ENCODE assay signal across 8 mouse cellular contexts in the genomic region with DNA sequence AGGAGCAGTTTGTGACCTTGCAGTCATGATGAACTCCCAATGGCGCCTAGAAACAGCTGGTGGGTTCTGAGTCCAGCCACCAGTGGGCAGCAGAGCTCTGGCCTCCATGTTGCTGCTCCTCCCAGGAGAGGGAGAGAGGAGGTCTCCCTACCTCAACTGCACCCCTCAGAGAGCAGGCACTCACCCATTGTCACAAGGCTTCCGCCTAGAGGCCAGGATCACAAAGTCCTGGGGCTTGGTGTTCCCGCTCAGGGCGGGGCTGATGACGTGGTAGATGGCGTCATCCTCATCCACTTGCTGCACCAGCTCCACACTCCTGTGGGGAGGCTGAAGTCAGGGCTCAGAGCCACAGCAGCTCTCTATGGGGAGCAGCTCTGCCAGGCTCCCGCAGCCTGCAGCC. TPM values are rescaled to one million over a fixed set of nuclear protein-coding genes. Genes with fewer than 3 reads are reported as not detected.
DNase-seq lines count a peak whose midpoint lies in the region; ATAC-seq lines count a peak whose summit lies in the region.

No protein-coding gene starts in this region.

- 3% methylated on average over 7 of the region's 7 CpGs for WGBS in forebrain, embryonic 10.5 days
- 5% methylated on average over 7 of the region's 7 CpGs for WGBS in heart, embryonic 14.5 days
- WGBS in liver, embryonic 12.5 days (ENCODE audit: insufficient replicate concordance): 23% methylated on average over 7 of the region's 7 CpGs
- 4% methylated on average over 7 of the region's 7 CpGs for WGBS in neural tube, embryonic 11.5 days

- H3K36me3 ChIP-seq in forebrain, embryonic 10.5 days (replicated peaks): no peaks in the 10 kb centered on the region
- H3K36me3 ChIP-seq in heart, embryonic 14.5 days (ENCODE audit: control insufficient read depth, insufficient read depth, low read length): no peaks in the 10 kb centered on the region
- H3K36me3 ChIP-seq in liver, embryonic 12.5 days: peaks cover 36% of the 10 kb centered on the region
- H3K36me3 ChIP-seq in neural tube, embryonic 11.5 days (ENCODE audit: control insufficient read depth, insufficient read depth, low read length): no peaks in the 10 kb centered on the region

- H3K9me3 ChIP-seq in forebrain, embryonic 10.5 days: no peaks in the 10 kb centered on the region
- no peaks in the 10 kb centered on the region for H3K9me3 ChIP-seq in heart, embryonic 14.5 days (ENCODE audit: control insufficient read depth, low read length)
- no peaks in the 10 kb centered on the region for H3K9me3 ChIP-seq in liver, embryonic 12.5 days (replicated peaks)
- H3K9me3 ChIP-seq in neural tube, embryonic 11.5 days (ENCODE audit: control insufficient read depth, low read length): no peaks in the 10 kb centered on the region

- H3K27me3 ChIP-seq in forebrain, embryonic 10.5 days (ENCODE audit: poor library complexity, severe bottlenecking): no peaks in the 10 kb centered on the region
- H3K27me3 ChIP-seq in heart, embryonic 14.5 days (ENCODE audit: control insufficient read depth, insufficient read depth, low read length): no peaks in the 10 kb centered on the region
- H3K27me3 ChIP-seq in liver, embryonic 12.5 days (replicated peaks): no peaks in the 10 kb centered on the region
- H3K27me3 ChIP-seq in neural tube, embryonic 11.5 days (ENCODE audit: control insufficient read depth, insufficient read depth, low read length): no peaks in the 10 kb centered on the region

- no peak overlapping the region; the same call in 1 of the 2 replicates for H3K9ac ChIP-seq in heart, embryonic 14.5 days (ENCODE audit: low read length)
- H3K9ac ChIP-seq in liver, embryonic 12.5 days: no peak overlapping the region
- H3K9ac ChIP-seq in neural tube, embryonic 11.5 days (ENCODE audit: low read length): peak overlapping the region; percentile 35; the same call in 1 of the 2 replicates

- H3K4me2 ChIP-seq in heart, embryonic 14.5 days (ENCODE audit: low read length): peak overlapping the region; percentile 39
- H3K4me2 ChIP-seq in liver, embryonic 12.5 days: peak overlapping the region; percentile 23
- peak overlapping the region; percentile 26; the same call in 1 of the 2 replicates for H3K4me2 ChIP-seq in neural tube, embryonic 11.5 days (ENCODE audit: low read depth)

- peak; percentile 37 for ATAC-seq in CD4-positive, CD25-positive, alpha-beta regulatory T cell, adult 4 months
- ATAC-seq in heart, embryonic 14.5 days (ENCODE audit: insufficient number of reproducible peaks, insufficient read depth, low FRiP score, low read depth): peak; percentile 58
- peak; percentile 62 for ATAC-seq in liver, embryonic 12.5 days
- peak; percentile 90 for ATAC-seq in neural tube, embryonic 11.5 days (ENCODE audit: insufficient read depth, low FRiP score, low TSS enrichment)

- peaks cover 27% of the 10 kb centered on the region for H3K4me1 ChIP-seq in forebrain, embryonic 10.5 days
- peaks cover 0 to 2% of the 10 kb centered on the region in 2 experiments; a peak in 2 of 4 replicates for H3K4me1 ChIP-seq in heart, embryonic 14.5 days (ENCODE audit: control insufficient read depth in 2 of 2, insufficient read depth in 2 of 2, low read length in 2 of 2)
- H3K4me1 ChIP-seq in liver, embryonic 12.5 days: peaks cover 8% of the 10 kb centered on the region
- no peaks in the 10 kb centered on the region for H3K4me1 ChIP-seq in neural tube, embryonic 11.5 days (ENCODE audit: control insufficient read depth, insufficient read depth, low read length)

- H3K27ac ChIP-seq in forebrain, embryonic 10.5 days: peak overlapping the region; percentile 82
- no peak overlapping the region for H3K27ac ChIP-seq in heart, embryonic 14.5 days (replicated peaks in 1 of 2; ENCODE audit: control insufficient read depth in 1 of 2, insufficient read depth in 1 of 2, low read depth in 2 of 2, low read length in 2 of 2)
- H3K27ac ChIP-seq in liver, embryonic 12.5 days: no peak overlapping the region
- no peak overlapping the region for H3K27ac ChIP-seq in neural tube, embryonic 11.5 days (ENCODE audit: low read depth, low read length)

- peak; percentile 45 for DNase-seq in brain, embryonic 18.5 days (ENCODE audit: low read depth, low spot score)
- DNase-seq in forebrain, embryonic 10.5 days (ENCODE audit: extremely low spot score, low spot score): peak; percentile 80
- peak; percentile 68 for DNase-seq in kidney, postnatal 14 days
- DNase-seq in neural tube, embryonic 11.5 days (ENCODE audit: low spot score): peak; percentile 82
- peak; percentile 21 to 47 for DNase-seq in thymus, postnatal 10 days (ENCODE audit: low spot score in 2 of 2)

- H3K4me3 ChIP-seq in forebrain, embryonic 10.5 days: peak overlapping the region; percentile 34
- H3K4me3 ChIP-seq in heart, embryonic 14.5 days (ENCODE audit: control insufficient read depth in 1 of 2, insufficient read depth in 1 of 2, low read depth in 1 of 2, low read length in 2 of 2): no peak overlapping the region; a peak in 1 of 4 replicates
- H3K4me3 ChIP-seq in liver, embryonic 12.5 days: no peak overlapping the region
- H3K4me3 ChIP-seq in neural tube, embryonic 11.5 days (ENCODE audit: low read depth, low read length): no peak overlapping the region

RNA-seq across cellular contexts. Expression of a gene that starts 16.0 kb away (rescaled TPM):
- not detected for polyA plus RNA-seq in CD4-positive, CD25-positive, alpha-beta regulatory T cell, adult 4 months (2017; shearing (Covaris generic))
- 0.09 TPM in 1 of 2 replicates, not detected in the other for polyA plus RNA-seq in forebrain, embryonic 10.5 days (2016; fragmentation: Nextera tagmentation; extraction: Ambion mirVana)
- 0.13 and 0.32 TPM in 2 replicates for polyA plus RNA-seq in heart, embryonic 14.5 days (2014; fragmentation: Nextera tagmentation; extraction: Ambion mirVana)
- not detected in 2 replicates for polyA plus RNA-seq in liver, embryonic 12.5 days (2016; fragmentation: Nextera tagmentation; extraction: Ambion mirVana)
- polyA plus RNA-seq in neural tube, embryonic 11.5 days (2014; fragmentation: Nextera tagmentation; extraction: Ambion mirVana): not detected in 2 replicates

RNA-seq across cellular contexts. Expression of a gene that starts 19.0 kb away (rescaled TPM):
- not detected for polyA plus RNA-seq in CD4-positive, CD25-positive, alpha-beta regulatory T cell, adult 4 months (2017; shearing (Covaris generic))
- polyA plus RNA-seq in forebrain, embryonic 10.5 days (2016; fragmentation: Nextera tagmentation; extraction: Ambion mirVana): 0.06 and 0.12 TPM in 2 replicates
- polyA plus RNA-seq in heart, embryonic 14.5 days (2014; fragmentation: Nextera tagmentation; extraction: Ambion mirVana): 0.44 and 0.45 TPM in 2 replicates
- 0.10 and 0.15 TPM in 2 replicates for polyA plus RNA-seq in liver, embryonic 12.5 days (2016; fragmentation: Nextera tagmentation; extraction: Ambion mirVana)
- not detected in 2 replicates for polyA plus RNA-seq in neural tube, embryonic 11.5 days (2014; fragmentation: Nextera tagmentation; extraction: Ambion mirVana)

RNA-seq across cellular contexts. Expression of a gene that starts 55.1 kb away (rescaled TPM):
- polyA plus RNA-seq in CD4-positive, CD25-positive, alpha-beta regulatory T cell, adult 4 months (2017; shearing (Covaris generic)): 10 to 100 TPM in 1 of 2 experiments, 1 to 10 TPM in 1; 2.5 to 10.2 TPM
- 1.9 and 2.1 TPM in 2 replicates for polyA plus RNA-seq in forebrain, embryonic 10.5 days (2016; fragmentation: Nextera tagmentation; extraction: Ambion mirVana)
- polyA plus RNA-seq in heart, embryonic 14.5 days (2014; fragmentation: Nextera tagmentation; extraction: Ambion mirVana): 5.0 and 6.0 TPM in 2 replicates
- 7.5 and 7.6 TPM in 2 replicates for polyA plus RNA-seq in liver, embryonic 12.5 days (2016; fragmentation: Nextera tagmentation; extraction: Ambion mirVana)
- polyA plus RNA-seq in neural tube, embryonic 11.5 days (2014; fragmentation: Nextera tagmentation; extraction: Ambion mirVana): 1.4 and 1.8 TPM in 2 replicates

Comparison
In these comparisons a context has a peak if more than half of its experiments do, and no peak if none do; other contexts are left out.
1. ATAC-seq: peak in every context shown above with its lines; median percentile 90 in neural tube, embryonic 11.5 days; 62 in liver, embryonic 12.5 days; 58 in heart, embryonic 14.5 days; 37 in CD4-positive, CD25-positive, alpha-beta regulatory T cell, adult 4 months.